Mouse (Mus musculus) layer of hippocampus, adult 8-10 months (tissue): ENCODE measurements around the gene Sh3glb2. TPM values are rescaled to one million over a fixed set of nuclear protein-coding genes. Genes with fewer than 3 reads are reported as not detected.

Experiments used
- DNase-seq, 2 experiments: peaks; one replicate each; pipeline ENCODE4 v3.0.0; 2022; ENCODE audit warnings: low spot score in 2 of 2
- microRNA-seq, 2 experiments: library from miRNA; unstranded; fragments of <30 nt; microRNA quantifications; one replicate each; pipeline ENCODE4 v1.2.0; 2022
- total RNA-seq, 4 experiments: library from RNA; stranded (reverse); gene quantifications; 2 replicates each; pipeline ENCODE4 v1.2.4; 2022

The Sh3glb2 gene
- total RNA-seq, 4 experiments from 2014 or later = 230 to 295 (median 278) TPM

GRCm38 (mm10) chr2:30342544-30342943, 16.6 kb downstream of the Sh3glb2 start:
- DNase-seq = no peak

GRCm38 (mm10) chr2:30342061-30342460, 17.1 kb downstream of the Sh3glb2 start:
- no peak for DNase-seq

GRCm38 (mm10) chr2:30337179-30337578, 22.0 kb downstream of the Sh3glb2 start:
- no peak for DNase-seq

- DNase-seq = no peak
Observed at GRCm38 (mm10) chr2:30336174-30336915, 22.8 kb downstream of the Sh3glb2 start.

GRCm38 (mm10) chr2:30335324-30335723, 23.8 kb downstream of the Sh3glb2 start:
- DNase-seq = no peak

GRCm38 (mm10) chr2:30328791-30329190, 30.3 kb downstream of the Sh3glb2 start:
- no peak for DNase-seq

GRCm38 (mm10) chr2:30327276-30327675, 31.9 kb downstream of the Sh3glb2 start:
- DNase-seq = no peak

GRCm38 (mm10) chr2:30325296-30325695, 33.8 kb downstream of the Sh3glb2 start:
- DNase-seq = no peak

GRCm38 (mm10) chr2:30323111-30323510, 36.0 kb downstream of the Sh3glb2 start:
- no peak for DNase-seq

GRCm38 (mm10) chr2:30319260-30319659, 39.9 kb downstream of the Sh3glb2 start:
- DNase-seq = no peak

- DNase-seq = peak in 1 of 2 experiments; percentile 24
Observed at GRCm38 (mm10) chr2:30316955-30317354, 42.2 kb downstream of the Sh3glb2 start.

- DNase-seq = no peak
Observed at GRCm38 (mm10) chr2:30316136-30316535, 43.0 kb downstream of the Sh3glb2 start.

GRCm38 (mm10) chr2:30311481-30311880, 47.7 kb downstream of the Sh3glb2 start:
- no peak for DNase-seq

GRCm38 (mm10) chr2:30309351-30309750, 49.8 kb downstream of the Sh3glb2 start:
- no peak for DNase-seq

GRCm38 (mm10) chr2:30306087-30306486, 53.0 kb downstream of the Sh3glb2 start:
- DNase-seq = no peak

GRCm38 (mm10) chr2:30299966-30300365, 59.2 kb downstream of the Sh3glb2 start:
- DNase-seq = no peak

- DNase-seq = no peak
Observed at GRCm38 (mm10) chr2:30299525-30299924, 59.6 kb downstream of the Sh3glb2 start.

Small RNA genes lying within 50 kb of the gene (microRNA-seq; reads per million reads assigned to microRNA genes)
- 0 reads per million in 2 experiments for gene Gm47292

Other genes starting within 250 kb of the Sh3glb2 start
- 100 to 1,000 TPM; 173 to 203 (median 195) TPM for gene Zer1, start 234.8 kb downstream of the Sh3glb2 start, total RNA-seq
- 10 to 100 TPM; 49.6 to 61.9 (median 58.5) TPM for gene Tbc1d13, start 225.6 kb downstream of the Sh3glb2 start, total RNA-seq
- gene Endog, start 187.8 kb downstream of the Sh3glb2 start, total RNA-seq = 10 to 100 TPM; 18.7 to 28.3 (median 21.4) TPM
- 10 to 100 TPM; 32.9 to 40.2 (median 35.2) TPM for gene Spout1, start 180.9 kb downstream of the Sh3glb2 start, total RNA-seq
- 10 to 100 TPM; 15.6 to 19.9 (median 16.9) TPM for gene Kyat1, start 153.5 kb downstream of the Sh3glb2 start, total RNA-seq
- gene Lrrc8a, start 121.6 kb downstream of the Sh3glb2 start, total RNA-seq = 10 to 100 TPM; 54.5 to 70.6 (median 60.3) TPM
- 10 to 100 TPM in 2 of 4 experiments, 1 to 10 TPM in 2; 6.7 to 11.6 (median 9.9) TPM for gene Gm28035, start 118.8 kb downstream of the Sh3glb2 start, total RNA-seq
- gene Phyhd1, start 93.1 kb downstream of the Sh3glb2 start, total RNA-seq = 10 to 100 TPM; 19.3 to 33.3 (median 24.4) TPM
- not detected for gene Gm28038, start 78.3 kb downstream of the Sh3glb2 start, total RNA-seq
- gene Dolk, start 73.0 kb downstream of the Sh3glb2 start, total RNA-seq = 10 to 100 TPM; 20.4 to 24.6 (median 23.6) TPM
- gene Nup188, start 72.9 kb downstream of the Sh3glb2 start, total RNA-seq = 10 to 100 TPM; 18.6 to 22.4 (median 20.6) TPM
- 100 to 1,000 TPM; 104 to 146 (median 121) TPM for gene Miga2, start 4.9 kb upstream of the Sh3glb2 start, total RNA-seq
- 10 to 100 TPM; 23.2 to 30.7 (median 25.1) TPM for gene Dolpp1, start 32.9 kb upstream of the Sh3glb2 start, total RNA-seq
- 10 to 100 TPM; 48.9 to 59.3 (median 50.7) TPM for gene Crat, start 56.5 kb upstream of the Sh3glb2 start, total RNA-seq
- 100 to 1,000 TPM; 165 to 175 (median 173) TPM for gene Ptpa, start 56.7 kb upstream of the Sh3glb2 start, total RNA-seq
- gene Ier5l, start 114.9 kb upstream of the Sh3glb2 start, total RNA-seq = 10 to 100 TPM; 11.6 to 12.5 (median 12.4) TPM
- 10 to 100 TPM in 1 of 4 experiments, 1 to 10 TPM in 3; 3.4 to 11.0 (median 7.0) TPM for gene Cstad, start 235.7 kb upstream of the Sh3glb2 start, total RNA-seq